Mouse (Mus musculus) megakaryocyte-erythroid progenitor cell, adult 5-6 weeks (primary cell): ENCODE results near the gene Ift122. TPM values are rescaled to one million over a fixed set of nuclear protein-coding genes. Genes with fewer than 3 reads are reported as not detected.
A peak's percentile ranks its signal among the peaks of the same experiment; 100 is the strongest.

ENCODE experiments used
- ATAC-seq: replicated peaks from 2 replicates; pipeline ENCODE4 v1.8.0; 2016; ENCODE audit warnings: mild to moderate bottlenecking, inconsistent platforms; ENCODE audit not compliant: severe bottlenecking, poor library complexity, low FRiP score, low TSS enrichment
- total RNA-seq, 2 experiments: library from RNA; stranded (forward) in 1 of 2; stranded (reverse) in 1 of 2; fragments of 200-1000, 215-1000 nt in 1 of 2; fragments of >200 nt in 1 of 2; fragmentation: Nextera tagmentation in 1 of 2; gene quantifications; 2 replicates each; pipeline ENCODE4 v1.2.3; 2014 to 2017

Gene Ift122
- total RNA-seq, 2 experiments from 2014 or later: 1.8 to 2.3 TPM

DNA sequence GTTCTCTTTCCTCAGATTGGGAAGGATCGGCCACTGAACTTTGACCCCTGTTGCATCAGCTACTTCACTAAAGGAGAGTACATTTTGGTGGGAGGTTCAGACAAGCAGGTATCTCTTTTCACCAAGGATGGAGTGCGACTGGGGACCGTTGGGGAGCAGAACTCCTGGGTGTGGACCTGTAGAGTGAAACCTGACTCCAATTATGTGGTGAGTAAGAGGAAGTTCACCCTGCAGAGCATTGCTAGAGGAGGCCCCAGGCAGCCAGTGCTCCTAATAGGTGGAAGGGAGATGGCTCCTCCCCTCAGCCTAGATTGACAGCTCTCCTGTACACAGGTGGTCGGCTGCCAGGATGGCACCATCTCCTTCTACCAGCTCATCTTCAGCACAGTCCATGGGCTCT, 33.6 kb downstream of the Ift122 start:
- peak; percentile 43; the same call in 1 of the 2 replicates for ATAC-seq

DNA sequence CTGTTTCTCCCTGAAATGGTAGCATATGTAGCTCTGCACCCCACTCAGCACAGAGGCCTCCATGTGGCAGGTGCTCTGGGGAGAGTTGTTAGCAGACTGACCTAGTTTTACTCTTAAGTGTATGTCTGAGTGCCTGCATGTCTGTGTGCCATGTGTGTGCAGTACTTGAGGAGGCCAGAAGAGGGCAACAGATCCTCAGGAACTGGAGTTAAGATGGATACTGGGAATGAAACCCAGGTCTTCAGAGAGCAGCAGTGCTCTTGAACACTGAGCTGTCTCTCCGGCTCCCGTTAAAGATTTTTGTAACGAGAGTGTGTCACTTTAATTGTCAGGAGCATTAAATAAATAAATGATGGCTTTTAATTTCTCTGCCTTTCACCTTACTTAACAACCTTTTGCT, 35.0 kb downstream of the Ift122 start:
- peak; percentile 39; the same call in 1 of the 2 replicates for ATAC-seq

DNA sequence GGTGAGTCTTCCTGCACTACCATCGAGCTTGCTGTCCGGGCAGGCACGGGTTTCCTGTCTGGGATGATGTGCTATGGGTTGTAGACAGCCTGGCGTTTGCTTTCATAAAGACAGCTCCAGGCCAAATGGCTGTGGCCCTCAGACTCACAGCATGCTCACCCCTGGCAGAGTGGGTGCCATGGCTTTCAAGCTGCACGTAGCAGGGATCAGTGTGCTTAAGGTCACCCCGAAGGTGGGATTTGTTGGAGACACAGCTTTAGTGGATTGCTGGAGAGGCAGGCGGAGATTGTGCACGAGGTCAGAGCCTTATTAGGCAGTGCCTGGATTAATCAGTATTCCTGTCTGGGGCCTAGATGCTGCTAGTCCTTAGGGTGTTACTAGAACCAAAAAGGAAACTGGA, 37.3 kb downstream of the Ift122 start:
- no peak for ATAC-seq

DNA sequence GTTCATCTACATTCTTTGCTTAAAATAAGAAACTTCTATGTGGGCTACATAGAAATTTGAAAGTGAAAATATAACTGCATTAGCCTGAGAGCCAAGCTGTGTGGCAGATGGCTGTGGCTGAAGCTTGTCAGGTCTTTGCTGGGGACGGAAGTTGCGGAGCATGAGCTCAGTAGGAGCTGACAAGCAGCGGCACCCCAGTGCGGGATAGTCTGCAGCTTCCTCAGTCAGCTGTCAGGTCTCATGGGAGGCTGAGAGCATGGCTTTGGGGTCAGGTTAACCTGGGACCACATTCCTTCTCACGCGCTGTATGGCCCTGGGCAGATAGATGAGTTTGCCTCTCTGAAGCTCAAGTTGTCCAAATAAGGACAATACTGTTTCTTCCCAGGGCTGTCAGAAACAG, 37.8 kb downstream of the Ift122 start:
- no peak for ATAC-seq

DNA sequence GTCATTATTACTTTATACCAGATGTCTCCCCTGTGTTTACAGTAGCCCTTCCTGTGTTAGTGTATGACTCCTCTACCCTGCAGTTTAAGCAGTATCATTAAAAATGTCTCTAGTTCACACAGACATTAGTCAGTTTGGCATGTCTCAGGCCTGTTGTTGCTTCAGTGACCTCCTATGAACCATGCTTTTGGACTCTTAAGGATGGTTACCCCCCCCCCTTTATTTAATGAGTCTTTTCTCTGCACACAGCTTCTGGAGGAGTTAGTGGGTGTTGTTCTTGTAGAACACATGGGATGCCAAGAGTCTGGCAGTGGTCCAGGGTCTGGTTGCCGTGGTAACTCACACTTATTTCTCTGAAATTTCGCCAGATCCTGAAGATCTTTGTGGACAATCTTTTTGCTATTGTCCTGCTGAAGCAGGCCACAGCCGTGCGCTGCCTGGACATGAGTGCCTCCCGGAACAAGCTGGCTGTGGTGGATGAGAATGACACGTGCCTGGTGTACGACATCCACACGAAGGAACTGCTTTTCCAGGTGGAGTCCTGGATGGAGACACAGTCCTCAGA, 38.3 kb downstream of the Ift122 start:
- ATAC-seq: no peak

DNA sequence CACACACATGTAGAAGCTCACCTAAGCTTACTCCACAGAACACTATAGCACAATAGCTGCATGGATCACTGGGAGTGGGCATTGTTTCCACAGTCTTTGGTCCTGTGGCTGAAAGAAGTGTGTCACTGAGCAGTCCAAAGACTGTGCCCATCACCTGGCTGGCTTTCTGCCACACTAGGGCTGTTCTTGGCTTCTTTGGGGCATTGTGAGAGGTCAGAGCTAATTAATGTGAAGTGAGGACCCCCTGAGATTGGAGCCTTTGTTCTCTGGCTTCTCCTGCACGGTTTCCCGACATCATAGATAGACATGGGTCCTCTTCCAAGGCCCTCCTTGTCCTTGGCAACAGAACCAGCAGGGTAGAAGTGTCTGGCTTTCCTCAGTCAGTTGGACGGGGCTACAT, 39.1 kb downstream of the Ift122 start:
- ATAC-seq: no peak

DNA sequence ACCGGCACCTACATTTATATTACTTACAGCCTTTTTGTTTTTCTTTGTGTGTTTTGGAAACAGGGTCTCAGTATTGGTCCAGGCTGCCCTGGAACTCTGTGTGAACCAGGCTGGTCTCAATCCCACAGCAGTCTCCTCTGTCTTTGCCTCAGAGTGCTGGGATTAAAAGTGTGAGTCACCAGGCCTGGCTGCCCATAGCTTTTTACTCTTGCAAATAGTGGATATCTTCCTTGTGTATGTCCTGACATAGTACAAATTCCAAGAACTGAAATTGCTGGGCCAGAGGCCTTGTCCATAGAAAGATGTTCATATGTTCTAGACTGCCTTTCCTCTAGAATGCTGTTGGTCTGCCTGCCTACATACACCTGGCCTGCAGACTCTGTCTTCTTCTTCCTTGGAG, 43.1 kb downstream of the Ift122 start:
- no peak for ATAC-seq

DNA sequence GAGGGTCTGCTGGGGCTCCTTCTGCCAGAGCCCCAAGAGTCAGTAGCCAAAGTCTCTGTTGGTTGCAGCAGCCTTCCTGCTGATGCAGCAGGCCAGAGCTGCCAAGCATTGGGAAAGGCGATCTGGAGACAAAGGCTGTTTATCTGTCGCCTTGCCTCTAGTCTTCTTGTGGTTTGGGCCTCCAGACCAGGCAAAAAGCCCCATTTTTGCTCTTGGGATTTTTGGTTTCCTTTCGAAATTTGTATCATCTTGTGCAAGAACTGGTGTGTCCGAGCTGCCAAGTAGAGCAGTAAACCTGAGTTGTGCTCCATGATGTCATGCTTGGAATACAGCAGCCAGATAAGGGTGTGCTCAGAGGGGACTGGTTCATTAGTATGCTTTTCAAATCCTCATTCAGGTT, 43.8 kb downstream of the Ift122 start:
- ATAC-seq: no peak

DNA sequence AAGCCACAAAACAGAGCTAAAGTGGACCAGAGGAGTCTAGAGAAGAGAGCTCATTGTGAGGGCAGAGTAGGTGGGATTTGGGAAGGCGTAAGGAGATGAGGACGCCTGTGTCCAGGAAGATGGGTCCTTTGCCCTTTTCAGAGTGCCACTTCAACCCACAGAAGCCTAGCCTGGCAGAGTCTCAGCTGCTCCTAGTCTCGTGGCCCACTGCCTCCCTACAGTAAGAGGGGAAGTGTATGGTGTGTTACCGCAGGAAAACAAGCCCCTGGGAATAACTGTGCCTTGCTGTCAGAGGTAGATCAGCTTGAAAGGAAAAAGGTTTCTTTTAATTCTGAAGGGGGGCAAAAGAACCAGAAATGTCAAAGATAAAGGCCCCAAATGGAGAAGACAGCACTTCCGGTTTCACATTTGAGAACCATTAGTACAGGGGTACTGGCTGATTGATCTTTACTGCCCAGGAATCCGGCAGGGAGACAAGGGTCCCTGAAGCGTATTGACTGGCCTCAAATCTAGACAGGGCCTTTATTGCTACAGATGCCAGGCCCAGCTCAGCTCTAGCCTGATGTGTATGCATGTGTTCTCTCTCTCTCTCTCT, 44.8 kb downstream of the Ift122 start:
- ATAC-seq: no peak

DNA sequence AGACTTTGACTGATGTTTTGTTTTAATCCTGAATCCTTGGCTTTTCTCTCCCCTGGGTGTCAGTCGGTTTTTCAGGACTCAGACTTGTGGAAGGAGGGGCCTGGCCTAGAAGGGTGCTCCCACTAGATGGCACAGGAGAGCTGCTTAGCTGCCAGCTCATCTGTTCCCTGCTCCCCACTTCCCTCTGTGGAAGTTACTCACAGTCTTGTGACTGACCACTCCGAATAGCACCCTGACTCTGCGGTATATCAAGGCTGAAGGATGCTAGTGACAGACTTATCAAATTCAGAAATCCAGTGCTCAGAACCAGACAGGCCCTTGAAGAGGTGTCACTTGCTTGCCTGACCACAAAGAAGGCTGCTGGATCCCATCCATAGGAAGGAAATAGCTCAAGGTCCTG, 47.8 kb downstream of the Ift122 start:
- 0 out of 2 replicates have a peak, but pooled peaks have one; percentile 50 for ATAC-seq

DNA sequence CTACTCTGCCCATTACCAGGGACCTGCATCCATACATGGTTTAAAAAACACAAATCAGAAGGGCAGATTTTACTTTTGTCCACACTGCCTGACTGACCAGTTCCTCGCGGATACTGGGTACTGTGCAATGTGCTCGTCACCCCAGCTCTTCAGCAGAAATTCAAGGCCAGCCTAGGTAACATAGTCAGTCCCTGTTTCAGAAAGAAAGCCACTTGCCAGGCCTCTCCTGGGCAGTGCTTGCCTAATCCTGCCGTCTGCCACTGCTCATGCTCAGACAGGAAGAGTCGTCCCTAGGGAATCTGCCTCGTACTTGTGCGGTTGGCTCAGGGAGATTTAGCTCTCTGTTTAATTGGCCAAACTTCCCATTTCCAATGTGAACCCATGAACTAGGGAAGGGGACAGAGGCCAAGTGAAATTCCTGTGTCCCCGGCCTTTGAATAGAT, 48.2 kb downstream of the Ift122 start:
- no peak for ATAC-seq

DNA sequence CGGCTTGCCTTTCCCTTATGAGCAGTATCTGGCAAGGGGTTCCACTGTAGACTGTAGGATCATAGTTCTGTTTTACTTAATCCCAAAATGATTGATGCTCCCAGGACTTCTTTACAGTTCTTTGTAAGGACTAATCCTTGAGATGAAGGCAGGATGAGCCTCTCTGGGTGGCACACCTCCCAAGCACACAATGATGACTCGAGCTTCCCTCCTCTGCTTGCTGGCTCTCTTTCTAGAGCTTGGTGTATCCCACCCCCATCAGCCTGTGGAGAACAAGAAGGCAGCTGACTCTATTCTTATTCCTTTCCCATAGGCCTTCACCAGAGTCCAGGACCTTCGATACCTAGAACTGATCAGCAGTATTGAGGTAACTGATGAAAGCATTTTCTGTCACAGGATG, 49.3 kb downstream of the Ift122 start:
- no peak for ATAC-seq

DNA sequence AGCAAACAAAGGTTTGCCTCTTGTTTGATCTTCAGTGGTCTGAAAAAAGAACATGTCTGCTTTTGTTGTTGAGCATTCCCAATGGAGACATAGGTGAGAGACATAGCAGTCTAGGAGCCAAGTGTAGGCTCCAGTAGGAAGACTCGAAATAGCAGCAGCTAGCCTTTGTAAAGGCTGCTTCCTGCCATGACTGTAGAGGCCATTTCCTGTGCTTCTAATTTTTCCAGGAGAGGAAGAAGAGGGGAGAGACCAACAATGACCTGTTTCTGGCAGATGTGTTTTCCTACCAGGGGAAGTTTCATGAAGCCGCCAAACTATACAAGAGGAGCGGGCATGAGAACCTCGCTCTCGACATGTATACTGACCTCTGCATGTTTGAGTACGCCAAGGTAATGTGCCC, 52.3 kb downstream of the Ift122 start:
- no peak for ATAC-seq

DNA sequence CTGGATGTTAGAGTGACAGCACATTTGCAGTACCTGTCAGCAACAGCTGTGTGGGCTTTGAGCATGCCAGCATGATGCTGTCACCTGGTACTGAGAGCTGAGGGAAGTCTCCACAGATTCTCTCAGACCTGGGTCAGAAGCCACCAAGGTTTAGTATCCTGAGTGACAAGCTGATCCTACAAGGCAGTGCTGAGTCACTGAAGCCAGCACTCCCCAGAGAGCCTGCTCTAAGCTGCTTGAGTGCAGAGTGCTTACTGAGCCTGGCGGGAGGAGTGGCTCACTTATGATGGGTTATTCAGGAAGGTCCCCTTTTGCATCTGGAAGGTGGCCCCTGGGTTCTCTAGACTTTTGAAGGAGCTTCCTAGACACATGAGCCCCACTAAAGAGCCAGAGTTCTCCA, 53.2 kb downstream of the Ift122 start:
- ATAC-seq: no peak

DNA sequence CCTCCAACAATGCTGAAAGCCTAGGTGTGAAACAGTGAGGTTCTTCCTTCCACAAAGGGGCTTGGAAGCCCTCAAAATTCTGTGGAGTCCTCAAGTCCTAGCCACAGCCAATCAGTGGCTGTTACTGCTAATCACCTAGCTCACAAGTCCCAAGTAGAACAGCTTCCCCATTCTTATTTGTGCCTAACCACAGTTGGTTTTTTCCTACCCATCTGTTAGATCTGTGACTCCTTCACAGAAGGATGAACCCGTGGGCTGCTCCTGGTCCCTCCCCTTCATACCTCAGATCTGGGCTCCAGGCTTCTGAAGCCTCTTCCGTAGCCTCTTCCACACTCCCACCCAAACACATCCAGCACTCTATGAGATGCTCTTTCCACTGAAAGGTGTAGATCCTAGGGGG, 53.6 kb downstream of the Ift122 start:
- no peak for ATAC-seq

DNA sequence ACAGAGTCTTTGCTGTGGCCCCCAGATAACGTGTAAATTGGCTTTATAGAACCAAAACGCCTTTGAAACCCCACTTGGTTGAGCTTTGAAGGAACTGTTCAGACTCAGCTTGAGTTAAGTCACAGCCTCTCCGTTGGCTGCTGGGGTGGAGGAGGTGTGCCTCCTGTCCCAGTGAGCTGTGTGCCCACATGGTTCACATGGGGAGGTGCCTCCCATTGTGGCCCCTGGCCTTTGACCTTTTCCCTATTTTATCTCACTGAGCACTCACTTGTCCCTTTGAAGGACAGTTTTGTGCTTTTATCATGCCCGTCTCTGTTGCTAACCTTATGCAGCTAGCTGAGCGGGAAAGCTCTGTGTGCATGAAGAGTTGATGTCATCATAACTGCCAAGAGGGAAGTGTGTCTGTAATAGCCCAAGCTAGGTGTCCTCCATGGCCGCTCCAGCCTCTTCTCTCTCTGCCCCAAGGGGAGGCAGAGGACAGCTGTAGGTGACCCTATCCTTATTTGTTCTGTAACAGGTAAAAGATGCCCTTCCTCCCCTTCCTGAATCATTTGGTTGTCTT, 55.2 kb downstream of the Ift122 start:
- ATAC-seq: no peak

DNA sequence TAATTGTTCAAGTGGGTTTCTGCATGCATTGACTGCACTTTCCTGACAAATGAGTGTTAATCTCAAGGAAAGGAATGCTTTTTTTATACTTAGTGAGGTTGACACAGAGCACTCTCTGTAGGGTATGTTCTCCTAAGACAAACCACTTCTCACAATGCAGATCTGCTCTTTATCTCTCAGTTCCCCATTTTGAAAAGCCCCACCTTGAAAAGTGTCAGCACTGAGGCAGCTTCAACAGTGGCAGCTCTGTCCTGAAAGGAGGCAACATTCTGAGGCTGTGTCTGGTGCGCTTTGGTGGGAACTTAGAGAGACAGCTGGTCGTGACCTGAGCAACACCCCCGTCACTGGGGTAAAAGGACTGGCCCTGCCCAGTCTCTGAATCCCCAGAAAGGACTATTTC, 55.8 kb downstream of the Ift122 start:
- 0 out of 2 replicates have a peak, but pooled peaks have one; percentile 12 for ATAC-seq

DNA sequence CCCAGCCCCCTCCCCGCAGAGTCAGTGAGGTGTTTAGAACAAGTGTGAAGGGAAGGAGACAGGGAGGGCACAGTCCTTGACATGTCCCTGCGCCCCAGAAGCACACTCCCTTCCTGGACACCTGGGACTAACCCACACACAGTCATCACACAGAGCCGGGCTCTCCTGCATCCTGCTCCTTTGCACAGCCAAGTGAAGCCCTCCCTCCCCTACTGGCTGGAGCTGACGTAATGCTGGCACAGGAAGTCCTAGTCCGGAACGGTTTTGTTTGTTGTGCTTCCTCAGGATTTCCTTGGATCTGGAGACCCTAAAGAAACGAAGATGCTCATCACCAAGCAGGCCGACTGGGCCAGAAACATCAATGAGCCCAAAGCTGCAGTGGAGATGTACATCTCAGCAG, 56.7 kb downstream of the Ift122 start:
- ATAC-seq: no peak

DNA sequence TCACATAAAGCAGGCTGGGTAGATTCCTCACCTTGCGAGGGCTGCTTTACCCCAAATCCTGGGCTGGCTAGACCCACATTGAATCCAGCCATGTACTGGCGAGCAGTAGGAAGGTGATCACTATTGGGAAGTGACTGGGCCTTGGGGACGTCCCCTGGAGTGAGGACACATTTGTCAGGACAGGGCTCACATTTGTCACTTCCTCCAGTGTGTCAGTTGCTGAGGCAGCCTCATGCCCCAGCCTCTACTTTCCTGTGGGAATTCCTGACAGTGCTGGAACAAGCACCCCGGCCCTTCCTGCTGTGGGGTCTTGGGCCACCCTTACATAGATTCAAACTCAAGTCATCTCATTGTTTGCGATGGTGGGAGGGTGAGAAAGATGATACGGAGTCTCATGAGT, 58.5 kb downstream of the Ift122 start:
- no peak for ATAC-seq

DNA sequence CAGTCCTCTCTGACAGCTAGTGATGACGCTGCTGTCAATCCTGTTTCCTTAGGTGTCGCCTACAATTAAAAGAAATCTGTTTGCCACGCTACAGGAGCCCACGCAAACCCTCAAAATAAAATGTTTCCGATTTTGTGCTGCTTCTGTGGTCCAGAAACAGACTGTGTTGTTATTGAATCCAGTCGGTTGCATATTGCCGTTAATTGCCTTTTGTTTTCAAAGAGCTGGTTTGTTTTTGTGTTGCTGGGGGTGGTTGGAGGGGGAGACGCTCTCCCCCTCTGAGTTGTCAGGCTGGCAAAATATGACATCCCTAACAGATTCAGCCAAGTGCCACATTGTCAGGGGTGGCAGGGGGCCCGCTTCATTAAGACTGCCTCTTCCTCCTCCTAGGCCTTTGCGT, 60.2 kb downstream of the Ift122 start:
- no peak for ATAC-seq

DNA sequence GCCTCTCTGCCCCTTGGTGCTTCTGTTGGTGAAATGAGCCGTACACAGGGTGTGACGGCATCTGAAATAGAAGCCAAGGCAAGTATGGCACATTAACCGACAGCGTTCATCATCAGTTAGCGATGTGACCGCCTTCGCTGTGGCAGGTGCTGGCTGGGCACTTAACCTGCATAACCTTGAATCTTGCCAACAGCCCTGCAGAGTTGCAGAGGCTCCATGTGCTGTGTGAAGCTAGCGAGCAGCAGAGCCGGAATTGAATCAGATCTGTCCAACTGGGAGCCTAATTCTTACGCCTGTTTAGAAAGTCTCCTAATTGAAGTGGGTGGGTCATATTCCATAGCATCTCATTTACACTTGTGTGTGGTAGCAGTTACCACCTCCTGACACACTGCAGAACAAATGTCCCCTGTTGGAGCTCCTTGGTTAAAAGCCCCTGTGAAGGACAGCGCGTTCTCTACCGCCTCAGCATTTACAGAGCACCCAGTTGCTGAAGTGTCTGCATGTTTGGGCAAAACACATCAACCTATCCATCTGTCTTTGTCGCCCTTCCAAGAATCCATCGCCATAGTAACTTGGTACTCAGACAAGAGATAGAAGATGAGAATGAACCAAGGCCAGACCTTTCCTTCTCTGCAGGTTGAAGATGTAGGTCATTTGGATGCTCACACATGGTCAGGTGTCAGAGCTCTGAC, 61.4 kb downstream of the Ift122 start:
- ATAC-seq: no peak
